Mouse (Mus musculus) embryonic facial prominence, embryonic 11.5 days (tissue): ENCODE data around the gene Hck. TPM values are rescaled to one million over a fixed set of nuclear protein-coding genes. Genes with fewer than 3 reads are reported as not detected.
A peak's percentile ranks its signal among the peaks of the same experiment; 100 is the strongest.

ENCODE experiments used
- ATAC-seq: fragments of 200-750 bp; cut with Nextera tagmentation; replicated peaks from 2 replicates; pipeline ENCODE4 v1.8.0; 2017; ENCODE audit warnings: low read depth; ENCODE audit not compliant: insufficient number of reproducible peaks, low FRiP score, low TSS enrichment
- DNase-seq: peaks from one replicate; pipeline ENCODE4 v3.0.0-alpha.2; 2015; ENCODE audit warnings: low spot score
- H3K27ac ChIP-seq: fragments of 300-500 bp; sonication (generic); replicated peaks from 2 replicates; pipeline ENCODE4 v1.5.1; 2014; ENCODE audit warnings: mild to moderate bottlenecking, low read depth, low read length, control low read depth
- H3K27me3 ChIP-seq: fragments of 300-500 bp; sonication (generic); 2 replicates; pipeline ENCODE4 v1.6.1; 2014; ENCODE audit warnings: mild to moderate bottlenecking, low read length, moderate library complexity, mixed read lengths; ENCODE audit not compliant: control insufficient read depth, insufficient read depth
- H3K36me3 ChIP-seq: fragments of 300-500 bp; sonication (generic); replicated peaks from 2 replicates; pipeline ENCODE4 v1.6.1; 2014; ENCODE audit warnings: low read depth, mild to moderate bottlenecking, low read length, moderate library complexity, mixed read lengths; ENCODE audit not compliant: control insufficient read depth, insufficient read depth
- H3K4me1 ChIP-seq: fragments of 300-500 bp; sonication (generic); 2 replicates; pipeline ENCODE4 v1.6.1; 2014; ENCODE audit warnings: low read length, mixed read lengths; ENCODE audit not compliant: control insufficient read depth, insufficient read depth
- H3K4me2 ChIP-seq: fragments of 300-500 bp; sonication (generic); 2 replicates; pipeline ENCODE4 v1.6.1; 2014; ENCODE audit warnings: low read depth, mild to moderate bottlenecking, control low read depth, low read length, moderate library complexity
- H3K4me3 ChIP-seq: fragments of 300-500 bp; sonication (generic); 2 replicates; pipeline ENCODE4 v1.5.1; 2014; ENCODE audit warnings: low read depth, low read length, control low read depth
- H3K9ac ChIP-seq: fragments of 300-500 bp; sonication (generic); replicated peaks from 2 replicates; pipeline ENCODE4 v1.6.1; 2014; ENCODE audit warnings: mild to moderate bottlenecking, control low read depth, low read length
- H3K9me3 ChIP-seq: fragments of 300-500 bp; sonication (generic); replicated peaks from 2 replicates; pipeline ENCODE4 v1.6.1; 2016; ENCODE audit warnings: mild to moderate bottlenecking, low read length, inconsistent platforms, mixed read lengths; ENCODE audit not compliant: control insufficient read depth
- WGBS: fragments of 180-500 bp; shearing (Covaris S2); extraction: QIAGEN DNeasy Blood & Tissue Kit; methylation state at CpG from one replicate; pipeline ENCODE4 v1.1.7; 2014; 5-methylcytosine and 5-hydroxymethylcytosine counted together
- polyA plus RNA-seq: library from polyadenylated mRNA; unstranded; fragments of >200 nt; fragmentation: Nextera tagmentation; extraction: Ambion mirVana; gene quantifications from 2 replicates; pipeline ENCODE4 v1.2.1, GENCODE M21; 2014

The Hck gene
- polyA plus RNA-seq, 1 experiment from 2014 or later, result 1.8 TPM

DNA sequence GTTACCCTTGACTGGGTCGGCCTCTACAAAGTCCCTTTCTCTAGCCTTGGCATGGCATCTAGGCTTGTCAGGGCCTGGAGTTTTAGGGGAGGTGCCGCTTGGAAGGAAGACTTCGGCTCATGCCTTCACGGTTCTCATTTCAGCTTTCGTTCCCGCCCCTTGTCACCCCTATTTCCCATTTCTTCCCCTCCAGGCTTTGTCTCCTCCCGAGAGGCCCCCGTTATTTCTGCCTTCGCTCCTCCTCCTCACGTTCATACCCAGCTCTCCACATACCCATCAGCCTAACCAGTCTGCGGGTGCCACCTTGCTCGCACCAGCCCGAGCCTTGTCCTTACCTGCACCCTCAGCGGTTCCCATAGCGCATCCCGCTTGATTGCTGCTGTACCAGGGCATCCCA lies 53.4 kb downstream of the Hck start:
- no peak overlapping the region for H3K27ac ChIP-seq
- H3K27me3 ChIP-seq, result no peaks in the 10 kb centered on the region
- H3K4me1 ChIP-seq, result no peaks in the 10 kb centered on the region; the same call in 1 of the 2 replicates
- no peaks in the 10 kb centered on the region for H3K36me3 ChIP-seq
- peak overlapping the region; percentile 92 for H3K4me3 ChIP-seq
- under 1% methylated on average over 16 of the region's 16 CpGs for WGBS
- H3K9ac ChIP-seq, result peak overlapping the region; percentile 92
- peak overlapping the region; percentile 90 for H3K4me2 ChIP-seq
- ATAC-seq (peak; percentile 61; the same call in 1 of the 2 replicates), DNase-seq (no peak)
- no peaks in the 10 kb centered on the region for H3K9me3 ChIP-seq

DNA sequence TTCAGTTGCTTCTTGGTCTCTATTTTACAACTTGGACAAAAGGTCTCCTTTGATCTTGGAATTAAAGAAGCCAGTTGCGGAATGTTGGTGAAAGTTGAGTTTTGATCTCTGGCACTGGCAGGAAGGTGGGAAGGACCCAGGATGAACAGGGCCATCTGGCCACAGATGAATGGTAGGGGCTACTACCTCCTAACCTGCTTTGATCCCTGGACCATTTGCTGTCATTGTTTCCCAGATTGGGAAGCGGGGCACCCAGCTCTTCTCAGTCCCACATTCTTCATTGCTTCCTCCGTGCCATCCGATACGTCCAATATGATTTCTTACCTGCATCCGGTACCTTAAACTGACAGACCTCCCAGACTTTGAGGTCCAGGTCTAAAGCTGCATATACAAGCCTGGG lies 58.9 kb downstream of the Hck start:
- H3K4me2 ChIP-seq, result no peak overlapping the region
- H3K9ac ChIP-seq, result no peak overlapping the region
- no peaks in the 10 kb centered on the region for H3K36me3 ChIP-seq
- no peak for ATAC-seq
- no peak overlapping the region for H3K4me3 ChIP-seq
- H3K27ac ChIP-seq, result no peak overlapping the region
- 68% methylated on average over 6 of the region's 6 CpGs for WGBS
- no peak for DNase-seq
- H3K9me3 ChIP-seq, result no peaks in the 10 kb centered on the region
- H3K4me1 ChIP-seq, result no peaks in the 10 kb centered on the region; the same call in 1 of the 2 replicates
- H3K27me3 ChIP-seq, result no peaks in the 10 kb centered on the region

- Histone ChIP-seq H3K4me2 (no peak overlapping the region), H3K9ac (no peak overlapping the region), H3K9me3 (no peaks in the 10 kb centered on the region), H3K27ac (no peak overlapping the region), H3K27me3 (no peaks in the 10 kb centered on the region), H3K4me1 (no peaks in the 10 kb centered on the region; the same call in 1 of the 2 replicates), H3K36me3 (no peaks in the 10 kb centered on the region), H3K4me3 (no peak overlapping the region)
- DNase-seq (peak; percentile 24), ATAC-seq (no peak)
- WGBS, result 22% methylated on average over 2 of the region's 2 CpGs
Observed at GRCm38 (mm10) chr2:153168134-153168820, 60.0 kb downstream of the Hck start.

DNA sequence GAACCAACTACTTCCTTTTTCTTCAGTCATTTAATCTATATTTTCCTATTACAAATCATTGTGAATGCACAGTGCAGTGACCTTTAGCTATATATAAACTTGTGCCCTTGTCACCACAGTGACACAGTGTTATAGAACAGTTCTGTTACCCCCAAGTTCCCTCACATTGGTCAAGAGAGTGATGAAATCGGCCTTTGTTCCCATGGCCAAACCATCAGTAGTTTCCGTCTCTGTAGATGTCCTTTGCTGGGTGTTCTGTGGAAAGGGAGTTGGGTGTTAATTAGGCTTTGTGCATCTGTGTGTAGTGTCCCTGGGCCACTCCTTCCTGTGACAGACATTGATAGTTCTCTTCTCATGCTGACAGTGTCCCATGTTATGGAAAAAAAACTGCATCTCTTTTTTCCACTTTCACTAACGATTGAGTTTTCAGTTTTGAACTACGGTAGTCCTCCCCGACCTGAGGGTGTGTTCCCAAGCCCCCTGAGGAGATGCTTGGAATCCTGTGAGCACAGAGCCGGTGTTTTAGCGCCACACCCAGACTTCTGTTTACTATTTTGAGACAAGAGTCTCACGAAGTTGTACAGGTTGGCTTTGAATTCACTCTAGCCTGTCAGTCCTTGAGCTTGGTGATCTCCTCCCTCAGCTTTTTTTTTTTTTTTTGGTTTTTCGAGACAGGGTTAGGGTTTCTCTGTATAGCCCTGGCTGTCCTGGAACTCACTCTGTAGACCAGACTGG lies 62.4 kb downstream of the Hck start:
- H3K27me3 ChIP-seq, result no peaks in the 10 kb centered on the region
- no peaks in the 10 kb centered on the region for H3K9me3 ChIP-seq

DNA sequence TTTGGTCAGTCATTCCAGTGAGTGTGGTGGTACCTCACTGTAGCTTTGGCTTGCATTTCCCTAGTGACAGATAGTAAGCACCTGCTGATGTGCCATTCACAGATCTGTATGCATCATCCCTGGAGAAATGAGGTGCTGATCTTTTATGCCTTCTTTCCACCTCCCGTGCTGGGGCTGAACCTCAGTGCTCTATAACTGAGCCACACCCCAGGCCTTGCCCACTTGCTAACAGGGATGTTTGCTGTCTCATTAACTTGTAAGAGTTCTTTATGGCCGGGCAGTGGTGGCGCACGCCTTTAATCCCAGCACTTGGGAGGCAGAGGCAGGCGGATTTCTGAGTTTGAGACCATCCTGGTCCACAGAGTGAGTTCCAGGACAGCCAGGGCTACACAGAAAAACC lies 63.7 kb downstream of the Hck start:
- Histone ChIP-seq H3K27me3 (no peaks in the 10 kb centered on the region), H3K4me2 (no peak overlapping the region), H3K4me3 (no peak overlapping the region), H3K36me3 (no peaks in the 10 kb centered on the region), H3K4me1 (no peaks in the 10 kb centered on the region; the same call in 1 of the 2 replicates), H3K9ac (no peak overlapping the region), H3K9me3 (no peaks in the 10 kb centered on the region), H3K27ac (no peak overlapping the region)
- DNase-seq, result no peak
- no peak for ATAC-seq
- WGBS, result 90% methylated on average over 5 of the region's 5 CpGs

More for the DNA sequence above, 62.4 kb downstream of the Hck start:
- no peaks in the 10 kb centered on the region for H3K36me3 ChIP-seq
- ATAC-seq (no peak), DNase-seq (no peak)
- H3K9ac ChIP-seq, result no peak overlapping the region
- H3K4me3 ChIP-seq, result no peak overlapping the region
- H3K27ac ChIP-seq, result no peak overlapping the region
- 81% methylated on average over 9 of the region's 9 CpGs for WGBS
- no peaks in the 10 kb centered on the region; the same call in 1 of the 2 replicates for H3K4me1 ChIP-seq
- H3K4me2 ChIP-seq, result no peak overlapping the region

DNA sequence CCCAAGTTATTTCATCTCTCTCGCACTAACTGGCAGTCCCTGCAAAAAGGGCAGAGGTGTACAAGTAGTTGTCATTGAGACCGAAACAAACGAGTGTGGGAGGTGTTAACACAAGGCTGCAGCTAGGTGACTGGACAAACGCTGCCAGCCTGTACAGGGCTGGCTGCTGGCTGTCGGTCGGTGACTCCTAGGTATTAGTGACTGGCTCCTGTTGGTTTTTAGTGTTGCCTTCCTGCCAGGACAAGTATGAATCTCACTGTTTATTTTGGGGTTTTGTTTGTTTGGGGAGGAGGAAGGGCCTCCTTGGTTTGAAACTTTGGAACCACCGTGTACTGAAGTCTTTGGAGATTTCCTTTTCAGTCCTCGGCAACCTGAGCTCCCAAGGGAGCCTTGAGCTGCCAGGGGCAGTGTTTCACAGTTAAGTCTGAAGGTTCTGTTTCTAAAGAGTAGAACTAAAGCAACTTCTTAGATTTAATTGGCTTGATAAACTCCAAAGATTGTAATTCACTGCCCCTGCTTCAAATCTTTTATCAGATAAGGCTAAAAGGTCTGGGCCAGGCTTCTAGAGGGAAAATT lies 67.8 kb downstream of the Hck start:
- Histone ChIP-seq H3K4me2 (no peak overlapping the region), H3K27me3 (no peaks in the 10 kb centered on the region), H3K27ac (no peak overlapping the region), H3K9ac (no peak overlapping the region), H3K4me3 (no peak overlapping the region), H3K4me1 (no peaks in the 10 kb centered on the region), H3K36me3 (no peaks in the 10 kb centered on the region), H3K9me3 (no peaks in the 10 kb centered on the region)
- DNase-seq, result no peak
- ATAC-seq, result no peak
- 62% methylated on average over 8 of the region's 8 CpGs for whole genome bisulfite sequencing

DNA sequence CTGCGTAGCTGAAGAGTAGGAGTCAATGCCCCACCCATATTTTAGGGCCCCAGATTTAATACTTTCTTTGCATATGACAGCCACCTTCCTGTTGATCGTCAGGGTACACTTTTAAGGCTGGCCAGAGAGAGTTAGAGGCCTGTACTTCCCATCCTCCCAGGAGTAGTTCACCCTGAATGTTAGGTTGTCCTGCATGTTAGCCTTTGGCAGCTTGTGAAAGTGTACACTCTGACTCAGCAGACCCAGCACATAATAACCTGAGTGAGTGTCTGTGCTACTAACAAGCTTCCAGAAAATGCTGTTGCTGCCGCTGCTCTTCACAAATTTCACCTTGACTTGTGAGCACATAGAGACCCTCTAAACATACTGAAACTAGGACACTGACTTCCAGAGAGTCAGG lies 68.9 kb downstream of the Hck start:
- H3K27me3 ChIP-seq, result no peaks in the 10 kb centered on the region
- H3K27ac ChIP-seq, result no peak overlapping the region
- H3K36me3 ChIP-seq, result no peaks in the 10 kb centered on the region
- no peak overlapping the region for H3K4me2 ChIP-seq
- 84% methylated on average over 3 of the region's 3 CpGs for WGBS
- no peak overlapping the region for H3K9ac ChIP-seq
- ATAC-seq (no peak), DNase-seq (no peak)
- no peak overlapping the region for H3K4me3 ChIP-seq
- H3K9me3 ChIP-seq, result no peaks in the 10 kb centered on the region
- H3K4me1 ChIP-seq, result no peaks in the 10 kb centered on the region
